Mouse (Mus musculus): ENCODE measurements at regions not wholly inside any gene's neighbourhood (a gene's known extent, or its start where the extent isn't known, plus 50 kb on each side); places are given as distances from the start of the nearest gene placed in this dataset.
A peak's percentile ranks its signal among the peaks of the same experiment; 100 is the strongest.
"Not testable (repeated sequence)": the region's sequence is repeated elsewhere in the genome, so short reads cannot be mapped to it uniquely, and the experiment has no call there.

- no peak for DNase-seq (ENCODE audit: low spot score in 2 of 2)
Measured at GRCm38 (mm10) chr1:177382596-177383190, 59.5 kb upstream of the Zbtb18 start.

- DNase-seq (ENCODE audit: low spot score in 2 of 2), result peak; percentile 19 to 41
Measured at GRCm38 (mm10) chr1:177382147-177382546, 60.0 kb upstream of the Zbtb18 start.

DNA sequence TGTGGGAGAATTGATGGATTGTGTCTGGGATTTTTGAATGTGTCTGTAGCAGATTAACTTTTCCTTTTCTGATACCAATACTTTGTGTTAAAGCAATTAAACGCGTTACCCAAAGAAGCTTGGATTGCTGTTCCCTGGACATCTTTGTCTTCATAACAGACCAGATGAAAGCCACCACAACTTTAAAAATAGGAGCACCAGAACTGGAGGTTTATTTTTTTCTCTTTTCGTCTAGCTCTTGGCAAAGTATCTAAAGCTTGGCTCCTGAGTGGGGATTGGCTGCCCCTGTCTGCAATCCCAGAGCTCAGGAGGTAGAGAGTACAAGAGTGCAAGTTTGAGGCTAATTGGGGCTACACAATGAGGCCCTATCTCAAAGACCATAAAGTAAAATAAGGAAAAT, 64.0 kb upstream of the Zbtb18 start:
- DNase-seq (ENCODE audit: low spot score in 2 of 2), result no peak

DNA sequence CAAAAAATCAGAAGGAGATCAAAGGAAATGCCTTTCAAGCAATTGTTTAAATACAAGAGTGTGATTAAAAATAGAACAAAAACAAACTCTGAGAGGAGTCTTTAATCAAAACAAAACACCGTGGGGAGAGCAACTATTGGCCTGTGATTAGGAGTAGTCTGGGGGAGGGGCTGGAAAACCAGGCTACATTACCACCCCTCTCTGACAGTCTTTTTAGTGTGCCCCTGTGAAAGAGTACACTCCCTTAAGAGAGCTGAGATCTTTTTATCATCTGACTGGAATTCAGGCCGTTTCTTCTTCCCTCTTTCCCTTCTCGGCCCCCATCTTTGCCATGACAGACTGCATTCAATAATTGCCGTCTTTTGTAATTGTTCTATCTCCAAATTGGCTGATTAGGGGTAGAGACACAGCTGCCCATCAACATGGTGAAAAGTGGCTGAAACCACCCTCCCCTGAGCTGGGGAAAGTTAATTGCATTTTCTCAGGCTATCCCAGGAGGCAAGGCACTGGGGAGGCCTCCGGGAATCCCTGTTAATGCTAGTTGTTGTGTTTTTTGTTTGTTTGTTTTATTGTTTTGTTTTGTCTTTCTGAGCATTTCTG, 68.8 kb upstream of the Zbtb18 start:
- no peak for DNase-seq (ENCODE audit: low spot score in 2 of 2)

DNA sequence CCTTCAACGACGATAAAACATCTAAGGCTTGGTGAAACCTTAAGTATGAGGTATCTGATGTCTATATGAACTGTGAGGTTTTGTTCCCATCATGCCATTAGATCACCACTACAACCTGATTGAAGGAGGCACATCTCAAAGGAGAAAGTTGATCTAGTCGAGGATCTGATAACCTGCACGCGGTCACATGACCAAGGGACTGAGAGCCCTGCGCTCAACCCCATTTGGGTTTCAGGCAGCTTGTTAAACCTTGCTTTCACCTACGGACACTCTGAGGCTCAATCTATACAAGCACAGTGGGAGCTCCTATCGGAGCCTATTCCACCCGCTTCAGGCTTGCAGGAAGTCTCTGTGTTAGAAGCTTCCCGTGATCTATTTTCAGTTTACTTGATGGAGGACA, 70.1 kb upstream of the Zbtb18 start:
- no peak for DNase-seq (ENCODE audit: low spot score in 2 of 2)

DNA sequence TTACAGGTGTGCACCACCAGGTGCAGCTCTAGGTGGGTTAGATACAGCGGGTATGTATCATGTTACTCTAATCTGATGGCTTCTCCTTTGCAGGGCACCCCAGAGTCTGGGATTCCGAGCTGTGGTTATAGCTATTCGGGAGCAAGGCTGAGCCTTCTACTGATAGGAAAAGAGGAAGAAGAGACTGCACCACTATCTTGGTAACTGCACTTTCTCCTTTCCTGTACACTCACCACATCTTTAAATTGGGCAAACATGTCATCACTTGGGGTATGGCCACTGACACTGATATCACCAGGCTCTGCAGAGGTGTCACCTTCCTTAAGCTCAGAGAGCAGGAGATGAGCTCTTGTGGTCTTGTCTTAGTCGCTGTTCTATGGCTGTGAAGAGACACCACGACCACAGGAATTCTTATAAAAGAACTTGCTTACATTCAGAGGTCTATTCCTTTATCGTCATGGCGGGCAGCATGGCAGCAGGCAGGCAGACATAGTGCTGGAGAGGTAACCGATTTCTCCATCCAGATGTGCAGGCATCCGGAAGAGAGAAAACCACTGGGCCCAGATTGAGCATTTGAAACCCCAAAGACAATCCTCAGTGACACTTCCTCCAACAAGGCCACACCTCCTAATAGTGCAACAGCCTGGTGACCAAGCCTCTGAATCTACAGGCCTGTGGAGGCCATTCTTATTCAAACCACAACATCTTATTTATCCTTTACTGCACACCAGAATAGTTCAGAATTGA, 74.1 kb upstream of the Zbtb18 start:
- DNase-seq (ENCODE audit: low spot score in 2 of 2), result no peak

DNA sequence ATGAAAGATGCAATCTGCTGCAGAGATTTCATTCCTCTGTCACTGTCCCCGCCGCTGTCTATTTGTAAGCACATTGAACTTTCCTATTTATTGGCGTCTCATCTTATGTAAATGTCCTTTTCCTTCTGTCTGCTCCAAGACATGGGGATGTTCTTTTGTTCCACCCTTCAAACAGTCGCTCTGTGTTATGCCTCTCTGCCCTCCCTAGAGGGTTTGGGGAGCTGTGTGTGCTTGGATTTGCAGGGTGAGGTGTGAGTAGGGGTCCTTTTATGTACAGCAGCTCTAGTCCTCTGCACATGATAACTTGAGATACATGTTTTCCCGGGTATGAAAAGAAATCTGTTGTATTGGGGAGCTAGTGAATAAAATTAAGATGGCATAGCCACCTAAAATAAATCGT, 75.2 kb upstream of the Zbtb18 start:
- no peak for DNase-seq (ENCODE audit: low spot score in 2 of 2)

GRCm38 (mm10) chr1:177366475-177366874, 75.7 kb upstream of the Zbtb18 start:
- DNase-seq (ENCODE audit: low spot score in 2 of 2), result no peak

DNA sequence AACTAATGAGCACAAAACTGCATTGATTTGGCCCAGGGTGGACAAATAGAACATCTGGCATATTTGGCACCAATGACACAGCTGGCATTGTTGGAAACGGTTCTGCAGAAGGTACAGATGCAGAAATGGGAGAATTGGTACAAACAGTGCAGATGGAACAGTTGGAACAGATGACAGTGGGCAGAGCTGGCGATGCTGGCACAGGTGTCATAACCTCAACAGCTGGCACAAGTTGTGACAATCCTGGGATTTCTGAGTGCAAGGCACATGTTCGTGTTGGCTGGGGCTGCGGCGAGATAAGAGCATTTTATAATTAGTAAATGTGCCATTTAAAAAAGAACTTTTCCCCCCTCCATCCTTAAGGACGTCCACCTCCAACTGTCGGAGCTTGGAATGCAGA, 77.8 kb upstream of the Zbtb18 start:
- peak in 1 of 2 experiments; percentile 24 for DNase-seq (ENCODE audit: low spot score in 2 of 2)

DNA sequence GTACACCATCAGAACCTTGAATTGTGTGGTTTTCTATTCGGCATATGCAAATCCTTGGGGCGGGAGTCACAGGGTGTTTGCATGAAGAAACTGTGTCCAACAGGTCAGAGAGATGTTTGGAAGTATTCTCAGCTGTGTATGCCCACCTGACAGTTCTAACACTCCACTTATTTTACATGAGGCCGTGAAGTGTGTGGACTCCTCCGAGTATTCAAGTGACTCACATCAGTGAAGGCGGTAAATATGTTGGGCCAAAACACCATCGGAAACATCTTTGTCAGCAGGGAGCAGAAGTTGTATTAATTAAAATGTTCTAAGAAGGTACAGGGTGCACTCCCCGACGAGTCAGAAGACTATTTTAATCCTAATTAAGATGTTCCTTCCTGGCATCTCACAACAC, 79.8 kb upstream of the Zbtb18 start:
- no peak for DNase-seq (ENCODE audit: low spot score in 2 of 2)

GRCm38 (mm10) chr1:177348400-177349092, 90.5 kb upstream of the Akt3 start:
- no peak for DNase-seq (ENCODE audit: low spot score in 2 of 2)

DNA sequence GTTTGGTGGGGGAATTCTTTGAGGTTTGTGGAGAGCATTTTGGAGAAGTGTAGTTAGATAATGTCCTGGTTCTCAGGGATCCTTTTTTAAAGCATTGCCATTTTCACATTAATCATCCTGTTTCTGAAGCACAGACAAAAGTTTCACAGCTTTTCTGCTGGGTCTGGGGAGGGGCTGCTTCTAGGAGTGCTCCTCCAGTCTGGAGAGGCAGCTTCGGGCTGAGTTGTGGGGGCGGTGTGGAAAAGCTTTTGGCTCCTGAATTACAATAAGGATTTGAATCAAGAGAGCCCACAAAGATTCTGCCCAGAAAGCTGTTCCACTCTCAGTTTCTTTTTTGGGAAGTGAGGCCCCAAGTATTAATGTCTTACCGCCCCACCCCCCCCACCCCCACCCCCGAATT, 89.2 kb upstream of the Akt3 start:
- DNase-seq (ENCODE audit: low spot score in 2 of 2), result peak; percentile 72 to 84

DNA sequence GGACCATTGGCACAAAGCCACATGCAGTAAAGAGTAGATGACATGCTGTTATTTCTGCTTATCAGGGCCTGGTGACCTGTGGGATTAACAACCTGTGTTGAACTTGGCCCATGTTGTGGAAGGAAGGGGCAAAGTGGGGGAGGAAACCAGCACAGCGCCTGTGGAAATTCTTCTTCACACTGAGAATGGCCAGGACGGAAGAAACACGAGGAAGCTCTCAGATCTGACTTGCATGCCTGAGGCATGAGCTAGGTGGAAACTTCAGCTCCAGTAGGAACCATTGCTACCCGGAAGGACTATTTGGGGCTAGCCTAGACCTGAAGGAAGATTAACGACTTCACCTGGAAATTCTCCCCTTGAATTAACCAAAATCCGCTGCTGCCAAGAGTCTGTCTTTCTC, 88.5 kb upstream of the Akt3 start:
- DNase-seq (ENCODE audit: low spot score in 2 of 2), result no peak

DNA sequence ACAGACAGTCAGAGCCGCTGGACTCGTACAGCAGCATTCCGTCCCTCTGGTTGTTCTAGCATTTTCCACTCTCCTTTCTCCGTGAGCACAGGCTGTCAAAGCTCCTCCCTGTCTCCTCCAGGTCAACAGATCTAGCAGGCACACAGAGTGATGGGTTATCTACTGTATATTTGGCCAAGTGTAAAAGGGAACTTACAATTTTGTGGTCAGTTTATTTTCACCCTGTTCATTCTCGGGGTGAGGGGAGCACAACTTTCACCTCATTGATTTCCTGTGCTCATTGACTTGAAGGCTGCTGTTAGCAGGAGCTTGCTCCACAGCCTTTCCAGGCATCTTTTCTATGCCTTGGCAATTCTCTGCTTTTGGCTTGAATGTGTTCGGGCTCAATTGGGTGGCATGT, 87.5 kb upstream of the Akt3 start:
- DNase-seq (ENCODE audit: low spot score in 2 of 2), result no peak

GRCm38 (mm10) chr1:177343949-177344348, 85.9 kb upstream of the Akt3 start:
- no peak for DNase-seq (ENCODE audit: low spot score in 2 of 2)

- DNase-seq (ENCODE audit: low spot score in 2 of 2), result no peak
Measured at GRCm38 (mm10) chr1:177343121-177343520, 85.1 kb upstream of the Akt3 start.

- DNase-seq (ENCODE audit: low spot score in 2 of 2), result no peak
Measured at GRCm38 (mm10) chr1:177340232-177340631, 82.2 kb upstream of the Akt3 start.

DNA sequence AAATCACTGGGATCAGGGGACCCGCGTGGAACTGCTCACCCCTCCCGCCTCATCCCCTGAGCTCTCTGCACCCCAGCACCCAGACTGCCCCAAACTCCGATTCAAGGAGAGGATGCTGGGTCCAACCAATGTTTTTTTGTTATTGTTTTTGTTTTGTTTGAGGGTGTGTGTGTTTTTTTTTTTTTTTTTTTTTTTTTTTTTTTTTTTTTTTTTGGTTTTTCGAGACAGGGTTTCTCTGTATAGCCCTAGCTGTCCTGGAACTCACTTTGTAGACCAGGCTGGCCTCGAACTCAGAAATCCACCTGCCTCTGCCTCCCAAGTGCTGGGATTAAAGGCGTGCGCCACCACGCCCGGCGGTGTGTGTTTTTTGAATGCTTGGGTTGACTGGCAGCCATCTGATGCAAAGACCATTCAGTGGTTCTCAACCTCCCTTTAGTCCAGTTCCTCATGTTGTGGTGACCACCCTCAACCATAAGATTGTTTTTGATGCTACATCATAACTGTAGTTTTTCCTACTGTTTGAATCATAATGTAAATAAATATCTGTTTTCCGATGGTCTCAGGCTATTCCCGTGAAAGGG, 81.3 kb upstream of the Akt3 start:
- DNase-seq (ENCODE audit: low spot score in 2 of 2), result not testable (repeated sequence)

- DNase-seq (ENCODE audit: low spot score in 2 of 2), result peak; percentile 61 to 77
Measured at GRCm38 (mm10) chr1:177338466-177339206, 80.6 kb upstream of the Akt3 start.

DNA sequence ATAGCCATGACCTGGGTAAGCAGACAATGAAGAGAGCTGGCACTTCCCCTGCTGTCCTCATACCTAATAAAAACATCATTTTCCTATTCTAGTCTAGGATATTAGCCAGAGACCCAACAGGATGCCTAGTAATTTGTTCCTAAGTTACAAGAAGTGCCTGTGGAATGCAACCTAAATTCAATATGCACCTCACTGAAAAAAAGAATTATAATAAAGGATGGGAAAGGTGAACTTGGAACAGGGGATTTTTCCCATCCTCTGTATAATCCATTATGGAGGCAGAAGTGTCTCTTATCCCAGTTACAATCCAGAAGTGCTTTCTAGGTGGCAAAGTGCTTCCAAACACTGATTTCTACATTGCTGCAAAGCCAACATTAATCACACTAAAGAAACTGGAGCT, 79.8 kb upstream of the Akt3 start:
- no peak for DNase-seq (ENCODE audit: low spot score in 2 of 2)

DNA sequence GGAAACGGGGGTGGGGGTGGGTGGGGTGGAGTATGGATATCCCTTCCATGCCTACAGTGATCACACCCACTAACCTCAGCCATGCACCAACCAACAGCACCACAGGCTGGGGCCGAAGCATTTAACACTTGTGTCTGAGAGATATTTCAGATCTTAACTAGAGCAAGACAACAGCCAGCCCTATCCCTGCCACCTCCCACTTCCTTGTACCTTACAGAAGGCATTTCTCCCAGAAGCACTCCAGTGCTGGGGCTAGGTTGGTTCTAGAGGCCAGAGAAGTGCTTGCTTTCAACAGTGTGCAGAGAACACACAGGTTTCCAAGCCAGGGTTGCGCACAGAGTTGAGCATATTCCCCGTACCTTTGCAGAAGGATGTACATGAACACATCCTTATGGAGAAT, 79.1 kb upstream of the Akt3 start:
- DNase-seq (ENCODE audit: low spot score in 2 of 2), result no peak
